Mouse (Mus musculus) ES-E14 (cell line): ENCODE measurements at regions not wholly inside any gene's neighbourhood (a gene's known extent, or its start where the extent isn't known, plus 50 kb on each side); places are given as distances from the start of the nearest gene placed in this dataset.

ENCODE experiments used
- DNase-seq: peaks from one replicate; pipeline ENCODE4 v3.0.0-alpha.2; 2013; ENCODE audit warnings: low read depth, low spot score
- H3K27ac ChIP-seq: 2 replicates; pipeline ENCODE4 v1.5.1; 2012; ENCODE audit warnings: low read depth, mild to moderate bottlenecking, low read length, moderate library complexity, mixed read lengths; ENCODE audit not compliant: poor library complexity, insufficient read depth, severe bottlenecking
- H3K36me3 ChIP-seq: 2 replicates; pipeline ENCODE4 v1.6.1; 2012; ENCODE audit warnings: mild to moderate bottlenecking, low read length, moderate library complexity, mixed read lengths; ENCODE audit not compliant: control insufficient read depth, poor library complexity, insufficient read depth, severe bottlenecking
- H3K4me1 ChIP-seq, 2 experiments: fragments of 150-350 bp in 1 of 2; sonication (generic) in 1 of 2; 2 replicates each; pipeline ENCODE4 v1.6.1; 2012; ENCODE audit warnings: low read length in 2 of 2, mild to moderate bottlenecking in 1 of 2, mixed read lengths in 1 of 2; ENCODE audit not compliant: control insufficient read depth in 2 of 2, insufficient read depth in 2 of 2, poor library complexity in 1 of 2
- H3K4me3 ChIP-seq, 2 experiments: fragments of 150-350 bp in 1 of 2; sonication (generic) in 1 of 2; 2 replicates each; pipeline ENCODE4 v1.5.1; 2012; ENCODE audit warnings: low read length in 2 of 2, low read depth in 1 of 2, mild to moderate bottlenecking in 1 of 2, mixed read lengths in 1 of 2; ENCODE audit not compliant: insufficient read depth in 1 of 2, poor library complexity in 1 of 2, severe bottlenecking in 1 of 2
- H3K9ac ChIP-seq: 2 replicates; pipeline ENCODE4 v1.6.1; 2012; ENCODE audit warnings: low read depth, mild to moderate bottlenecking, low read length, mixed read lengths; ENCODE audit not compliant: poor library complexity, insufficient read depth, severe bottlenecking
- H3K9me3 ChIP-seq: fragments of 150-350 bp; sonication (generic); 2 replicates; pipeline ENCODE4 v1.6.1; 2012; ENCODE audit warnings: low read depth, mild to moderate bottlenecking, low read length; ENCODE audit not compliant: control insufficient read depth, insufficient read depth
- CHD2 ChIP-seq: IDR thresholded peaks from 2 replicates; pipeline ENCODE4 v1.6.1; 2014; ENCODE audit warnings: mild to moderate bottlenecking, low read depth, low read length, inconsistent platforms
- HCFC1 ChIP-seq: IDR thresholded peaks from 2 replicates; pipeline ENCODE4 v1.6.1; 2012; ENCODE audit warnings: low read length, inconsistent platforms, borderline replicate concordance; ENCODE audit not compliant: insufficient read depth
- MAFK ChIP-seq: IDR thresholded peaks from 2 replicates; pipeline ENCODE4 v1.6.1; 2014; ENCODE audit warnings: mild to moderate bottlenecking, low read depth, low read length, inconsistent platforms; ENCODE audit not compliant: insufficient read depth
- ZC3H11A ChIP-seq: IDR thresholded peaks from 2 replicates; pipeline ENCODE4 v1.6.1; 2012; ENCODE audit warnings: low read depth, mild to moderate bottlenecking, inconsistent platforms, low read length, borderline replicate concordance
- ZNF384 ChIP-seq: IDR thresholded peaks from 2 replicates; pipeline ENCODE4 v1.6.1; 2012; ENCODE audit warnings: low read depth, low read length, inconsistent platforms
- in situ Hi-C, 2 experiments: fragments of 600-800 bp; cut with MboI; formaldehyde crosslinking; loops; one replicate each; pipeline ENCODE4 v1.15.1; 2025; ENCODE audit warnings: low sequenced_read_pairs in 2 of 2, inconsistent platforms in 1 of 2; ENCODE audit not compliant: unreplicated experiment in 2 of 2

DNA sequence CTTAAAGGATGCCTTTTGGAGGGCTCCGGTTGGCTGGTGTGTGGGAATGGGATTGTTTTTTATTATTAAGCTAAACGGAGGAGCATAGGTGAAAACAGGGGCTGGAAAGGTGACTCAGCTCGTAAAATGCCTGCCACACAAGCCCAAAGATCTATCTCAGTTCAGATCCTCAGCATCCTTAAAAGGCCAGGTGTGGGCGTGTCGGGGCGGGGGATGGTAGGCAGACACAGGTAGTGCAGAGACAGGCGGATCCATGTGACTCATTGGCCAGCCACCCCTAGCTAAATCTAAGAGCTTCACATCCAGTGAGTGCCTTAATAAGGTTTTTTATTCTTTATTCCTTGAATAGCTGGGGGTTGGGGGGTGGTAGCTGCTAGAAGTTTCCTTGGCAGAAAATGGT lies 122.0 kb downstream of the Amer3 start:
- H3K9me3 ChIP-seq: no peaks in the 10 kb centered on the region
- H3K4me1 ChIP-seq: peaks cover 0 to 2% of the 10 kb centered on the region in 2 experiments; a peak in 1 of 4 replicates
- H3K4me3 ChIP-seq: no peak overlapping the region
- H3K27ac ChIP-seq: no peak overlapping the region
- in situ Hi-C loops: no loop called here
- DNase-seq: no peak
- H3K9ac ChIP-seq: no peak overlapping the region
- TF ChIP-seq ZNF384: no peak
- no peak for TF ChIP-seq CHD2
- TF ChIP-seq MAFK: no peak
- no peak for TF ChIP-seq HCFC1
- no peaks in the 10 kb centered on the region for H3K36me3 ChIP-seq

GRCm38 (mm10) chr1:34709089-34709488 lies 129.6 kb downstream of the Amer3 start:
- TF ChIP-seq ZC3H11A: no peak
- no peak for TF ChIP-seq MAFK
- no peak for TF ChIP-seq CHD2
- TF ChIP-seq HCFC1: no peak
- no peak for TF ChIP-seq ZNF384
- Histone ChIP-seq H3K36me3 (no peaks in the 10 kb centered on the region), H3K9ac (no peak overlapping the region), H3K4me1 (no peaks in the 10 kb centered on the region), H3K4me3 (no peak overlapping the region), H3K27ac (no peak overlapping the region), H3K9me3 (no peaks in the 10 kb centered on the region)
- DNase-seq: no peak
- in situ Hi-C loops: no loop called here

- Histone ChIP-seq H3K4me3 (no peak overlapping the region), H3K36me3 (no peaks in the 10 kb centered on the region), H3K27ac (no peak overlapping the region), H3K4me1 (no peaks in the 10 kb centered on the region), H3K9ac (no peak overlapping the region), H3K9me3 (no peaks in the 10 kb centered on the region)
- DNase-seq: no peak
- in situ Hi-C loops: no loop called here
- TF ChIP-seq CHD2: no peak
- no peak for TF ChIP-seq HCFC1
- no peak for TF ChIP-seq ZNF384
- no peak for TF ChIP-seq ZC3H11A
- no peak for TF ChIP-seq MAFK
Measured at GRCm38 (mm10) chr1:34722674-34723073, 120.2 kb downstream of the Fam168b start.

DNA sequence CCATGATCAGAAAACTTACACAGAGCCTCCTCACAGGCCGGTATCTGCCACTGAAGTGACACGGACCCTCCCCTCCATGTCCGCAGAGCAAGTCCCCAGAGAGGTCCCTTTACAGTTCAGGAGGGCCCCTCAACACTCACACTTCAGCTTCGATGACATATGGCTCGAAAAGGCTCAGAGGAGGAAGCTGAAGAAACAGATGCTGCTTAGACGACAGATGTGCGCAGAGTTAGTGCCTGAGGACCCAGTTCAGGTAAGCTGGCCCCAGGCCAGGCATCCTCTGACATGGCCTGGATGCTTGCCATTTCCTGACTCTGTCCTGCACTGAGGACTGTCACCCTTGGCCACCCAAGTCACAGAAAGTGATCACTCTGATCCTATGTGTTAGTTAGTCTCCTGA lies 110.7 kb downstream of the Fam168b start:
- no peak overlapping the region for H3K9ac ChIP-seq
- no peak overlapping the region for H3K4me3 ChIP-seq
- no peak overlapping the region for H3K27ac ChIP-seq
- H3K36me3 ChIP-seq: no peaks in the 10 kb centered on the region
- no peaks in the 10 kb centered on the region for H3K9me3 ChIP-seq
- in situ Hi-C loops: no loop called here
- H3K4me1 ChIP-seq: no peaks in the 10 kb centered on the region
- no peak for DNase-seq
- TF ChIP-seq HCFC1 (no peak), ZC3H11A (no peak), MAFK (no peak), ZNF384 (no peak)

DNA sequence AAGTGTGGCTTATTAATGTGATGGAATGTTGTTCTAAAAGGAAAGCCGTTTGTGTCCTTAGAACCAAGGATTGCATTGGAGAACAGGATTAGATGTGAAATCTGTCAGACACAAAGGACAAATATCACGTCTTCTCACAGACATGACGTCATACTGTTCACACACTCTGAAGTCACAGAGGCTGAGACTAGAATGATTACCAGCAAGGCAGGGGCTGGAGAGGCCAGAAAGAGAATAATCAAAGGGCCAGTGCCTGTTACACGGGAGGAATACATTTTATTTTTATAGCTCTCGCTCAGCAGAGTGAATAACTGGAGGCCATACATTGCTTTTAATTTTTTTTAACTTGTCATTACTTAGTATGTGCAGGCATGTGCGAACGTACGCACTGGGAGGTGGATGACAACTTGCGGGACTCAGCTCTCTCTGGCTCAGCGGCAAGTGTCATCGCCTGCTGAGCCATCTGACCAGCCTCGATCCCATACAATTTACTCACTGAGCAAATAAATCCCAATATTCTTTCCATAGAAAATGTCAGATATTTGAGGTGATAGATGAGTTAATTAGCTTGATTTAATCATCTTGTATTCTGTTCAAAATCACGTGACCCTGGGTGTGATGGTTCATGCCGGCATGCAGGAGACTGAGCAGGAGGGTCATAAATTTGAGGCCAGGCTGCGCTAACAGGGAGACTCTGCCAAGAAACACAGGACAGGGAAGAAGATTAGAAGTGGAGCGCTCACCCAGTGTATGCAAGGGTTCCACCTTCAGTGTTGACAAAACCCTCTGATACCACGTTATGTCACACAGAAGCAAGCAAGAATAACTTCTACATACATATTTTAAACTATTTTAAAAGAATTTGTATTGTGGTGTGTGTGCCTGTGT lies 109.6 kb downstream of the Fam168b start:
- Histone ChIP-seq H3K9me3 (no peaks in the 10 kb centered on the region), H3K36me3 (no peaks in the 10 kb centered on the region), H3K9ac (no peak overlapping the region), H3K27ac (no peak overlapping the region), H3K4me1 (no peaks in the 10 kb centered on the region), H3K4me3 (no peak overlapping the region)
- in situ Hi-C loops: no loop called here
- no peak for TF ChIP-seq ZNF384
- no peak for TF ChIP-seq ZC3H11A
- DNase-seq: no peak
